Mouse (Mus musculus): ENCODE measurements around the gene Sfxn1.

DNA sequence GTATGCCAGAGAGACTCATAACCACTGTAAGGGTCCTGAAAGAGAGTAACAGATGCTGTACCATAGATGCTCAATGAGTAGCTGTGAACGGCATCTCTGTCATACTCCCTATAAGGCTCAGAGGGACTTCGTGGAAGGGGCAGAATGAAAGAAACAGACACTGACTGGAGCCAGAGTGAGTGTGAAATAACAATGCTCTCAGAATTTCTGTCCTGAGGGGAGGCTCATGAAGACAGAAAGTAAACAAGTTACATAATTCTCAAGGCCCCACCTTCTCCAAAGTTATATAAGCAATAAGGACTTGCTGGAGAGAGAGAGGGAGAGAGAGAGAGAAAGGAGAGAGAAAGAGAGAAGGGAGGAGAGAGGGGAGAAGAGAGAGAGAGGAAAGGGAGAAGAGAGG is 84.2 kb downstream of the Sfxn1 start:
- TF ChIP-seq GATA1 (IDR thresholded peaks at IDR 0.05; ENCODE audit: low read length) (no peak), TAL1 (IDR thresholded peaks at IDR 0.05; ENCODE audit: low read length) (no peak)
